Mouse (Mus musculus) heart, embryonic 16.5 days (tissue): ENCODE measurements around the gene Cerk. TPM values are rescaled to one million over a fixed set of nuclear protein-coding genes. Genes with fewer than 3 reads are reported as not detected.

Experiments
- ATAC-seq: fragments of 200-750 bp; cut with Nextera tagmentation; replicated peaks from 2 replicates; pipeline ENCODE4 v1.8.0; 2017; ENCODE audit warnings: moderate number of reproducible peaks; ENCODE audit not compliant: insufficient read depth, low FRiP score; ENCODE audit errors: extremely low read depth
- H3K27ac ChIP-seq: fragments of 300-500 bp; sonication (generic); 2 replicates; pipeline ENCODE4 v1.5.1; 2014; ENCODE audit warnings: mild to moderate bottlenecking, low read length, control low read depth, moderate library complexity
- H3K27me3 ChIP-seq: fragments of 300-500 bp; sonication (generic); 2 replicates; pipeline ENCODE4 v1.6.1; 2014; ENCODE audit warnings: low read length, mixed read lengths; ENCODE audit not compliant: control insufficient read depth, insufficient read depth
- H3K36me3 ChIP-seq: fragments of 300-500 bp; sonication (generic); 2 replicates; pipeline ENCODE4 v1.6.1; 2014; ENCODE audit not compliant: control insufficient read depth, insufficient read depth
- H3K4me1 ChIP-seq: fragments of 300-500 bp; sonication (generic); 2 replicates; pipeline ENCODE4 v1.6.1; 2014; ENCODE audit warnings: low read length, mixed read lengths; ENCODE audit not compliant: control insufficient read depth, insufficient read depth
- H3K4me2 ChIP-seq: fragments of 300-500 bp; sonication (generic); 2 replicates; pipeline ENCODE4 v1.6.1; 2014; ENCODE audit warnings: low read depth, mild to moderate bottlenecking, control low read depth, low read length
- H3K4me3 ChIP-seq: fragments of 300-500 bp; sonication (generic); 2 replicates; pipeline ENCODE4 v1.5.1; 2014; ENCODE audit warnings: mild to moderate bottlenecking, control low read depth, low read length
- H3K9ac ChIP-seq: fragments of 300-500 bp; sonication (generic); 2 replicates; pipeline ENCODE4 v1.6.1; 2014; ENCODE audit warnings: low read length, control low read depth
- H3K9me3 ChIP-seq: fragments of 300-500 bp; sonication (generic); replicated peaks from 2 replicates; pipeline ENCODE4 v1.6.1; 2016; ENCODE audit warnings: low read length; ENCODE audit not compliant: control insufficient read depth
- WGBS: fragments of 180-500 bp; shearing (Covaris S2); extraction: QIAGEN DNeasy Blood & Tissue Kit; methylation state at CpG from one replicate; pipeline ENCODE4 v1.1.7; 2014; 5-methylcytosine and 5-hydroxymethylcytosine counted together
- polyA plus RNA-seq: library from polyadenylated mRNA; unstranded; fragments of >200 nt; fragmentation: Nextera tagmentation; extraction: Ambion mirVana; gene quantifications from 2 replicates; pipeline ENCODE4 v1.2.1, GENCODE M21; 2015

Gene Cerk
- polyA plus RNA-seq, 1 experiment from 2014 or later = 18.7 TPM

GRCm38 (mm10) chr15:86146922-86147321, 39.0 kb downstream of the Cerk start:
- Histone ChIP-seq H3K4me3 (no peak overlapping the region), H3K4me1 (no peaks in the 10 kb centered on the region), H3K9ac (no peak overlapping the region), H3K27me3 (no peaks in the 10 kb centered on the region), H3K36me3 (peaks cover 52% of the 10 kb centered on the region), H3K4me2 (no peak overlapping the region), H3K27ac (no peak overlapping the region), H3K9me3 (no peaks in the 10 kb centered on the region)
- 84% methylated on average over 8 of the region's 8 CpGs for WGBS
- no peak for ATAC-seq

GRCm38 (mm10) chr15:86145046-86145445, 40.9 kb downstream of the Cerk start:
- Histone ChIP-seq H3K9ac (no peak overlapping the region), H3K36me3 (peaks cover 53% of the 10 kb centered on the region), H3K9me3 (no peaks in the 10 kb centered on the region), H3K27ac (no peak overlapping the region), H3K27me3 (no peaks in the 10 kb centered on the region), H3K4me2 (no peak overlapping the region), H3K4me1 (no peaks in the 10 kb centered on the region), H3K4me3 (no peak overlapping the region)
- 77% methylated on average over 7 of the region's 7 CpGs for WGBS
- no peak for ATAC-seq

- Histone ChIP-seq H3K27me3 (no peaks in the 10 kb centered on the region), H3K27ac (no peak overlapping the region), H3K36me3 (peaks cover 51% of the 10 kb centered on the region), H3K9me3 (no peaks in the 10 kb centered on the region), H3K4me2 (no peak overlapping the region), H3K4me1 (no peaks in the 10 kb centered on the region), H3K9ac (no peak overlapping the region), H3K4me3 (no peak overlapping the region)
- no peak for ATAC-seq
- WGBS = 82% methylated on average over 7 of the region's 7 CpGs
Measured at GRCm38 (mm10) chr15:86144577-86144976, 41.4 kb downstream of the Cerk start.

- Histone ChIP-seq H3K36me3 (peaks cover 36% of the 10 kb centered on the region), H3K4me2 (no peak overlapping the region), H3K27me3 (no peaks in the 10 kb centered on the region), H3K4me3 (no peak overlapping the region), H3K4me1 (no peaks in the 10 kb centered on the region), H3K9me3 (no peaks in the 10 kb centered on the region), H3K27ac (no peak overlapping the region), H3K9ac (no peak overlapping the region)
- WGBS = 36% methylated on average over 10 of the region's 10 CpGs
- no peak for ATAC-seq
Measured at GRCm38 (mm10) chr15:86140323-86140722, 45.6 kb downstream of the Cerk start.

- Histone ChIP-seq H3K9me3 (no peaks in the 10 kb centered on the region), H3K9ac (no peak overlapping the region), H3K4me2 (no peak overlapping the region), H3K4me3 (no peak overlapping the region), H3K4me1 (no peaks in the 10 kb centered on the region), H3K27me3 (no peaks in the 10 kb centered on the region), H3K27ac (no peak overlapping the region), H3K36me3 (peaks cover 34% of the 10 kb centered on the region)
- no peak for ATAC-seq
- 60% methylated on average over 4 of the region's 4 CpGs for WGBS
Measured at GRCm38 (mm10) chr15:86137638-86138037, 48.3 kb downstream of the Cerk start.

- H3K27ac ChIP-seq = no peak overlapping the region
- peaks cover 35% of the 10 kb centered on the region for H3K36me3 ChIP-seq
- no peak overlapping the region for H3K4me2 ChIP-seq
- ATAC-seq = peak; percentile 56
- H3K9ac ChIP-seq = no peak overlapping the region
- no peaks in the 10 kb centered on the region for H3K4me1 ChIP-seq
- no peaks in the 10 kb centered on the region for H3K9me3 ChIP-seq
- H3K4me3 ChIP-seq = no peak overlapping the region
- WGBS = 33% methylated on average over 18 of the region's 18 CpGs
- no peaks in the 10 kb centered on the region for H3K27me3 ChIP-seq
Measured at GRCm38 (mm10) chr15:86134941-86135783, 50.8 kb downstream of the Cerk start.

- Histone ChIP-seq H3K4me2 (no peak overlapping the region), H3K4me1 (0 out of 2 replicates have a peak, but pooled peaks cover 5% of the 10 kb centered on the region), H3K27me3 (no peaks in the 10 kb centered on the region), H3K4me3 (no peak overlapping the region), H3K9ac (no peak overlapping the region), H3K27ac (no peak overlapping the region), H3K9me3 (no peaks in the 10 kb centered on the region), H3K36me3 (peaks cover 55% of the 10 kb centered on the region)
- 92% methylated on average over 10 of the region's 10 CpGs for WGBS
- no peak for ATAC-seq
Measured at GRCm38 (mm10) chr15:86130657-86131056, 55.3 kb downstream of the Cerk start.

GRCm38 (mm10) chr15:86129036-86129435, 56.9 kb downstream of the Cerk start:
- ATAC-seq = no peak
- H3K9me3 ChIP-seq = no peaks in the 10 kb centered on the region
- WGBS = 83% methylated on average over 3 of the region's 3 CpGs

GRCm38 (mm10) chr15:86124359-86124758, 61.6 kb downstream of the Cerk start:
- no peaks in the 10 kb centered on the region for H3K9me3 ChIP-seq
- WGBS = 30% methylated on average over 1 of the region's 1 CpGs
- H3K27me3 ChIP-seq = no peaks in the 10 kb centered on the region
- H3K9ac ChIP-seq = no peak overlapping the region
- H3K4me1 ChIP-seq = peaks cover 11% of the 10 kb centered on the region; the same call in 1 of the 2 replicates
- no peak overlapping the region for H3K27ac ChIP-seq
- no peak overlapping the region for H3K4me3 ChIP-seq
- peak; percentile 15; the same call in 1 of the 2 replicates for ATAC-seq
- H3K4me2 ChIP-seq = no peak overlapping the region
- H3K36me3 ChIP-seq = peaks cover 53% of the 10 kb centered on the region

More at GRCm38 (mm10) chr15:86129036-86129435, 56.9 kb downstream of the Cerk start:
- Histone ChIP-seq H3K27me3 (no peaks in the 10 kb centered on the region), H3K4me1 (0 out of 2 replicates have a peak, but pooled peaks cover 5% of the 10 kb centered on the region), H3K4me3 (no peak overlapping the region), H3K36me3 (peaks cover 57% of the 10 kb centered on the region), H3K27ac (no peak overlapping the region), H3K9ac (no peak overlapping the region), H3K4me2 (no peak overlapping the region)
